Comparison of ENCODE assay signal across 17 mouse cellular contexts in the genomic region with DNA sequence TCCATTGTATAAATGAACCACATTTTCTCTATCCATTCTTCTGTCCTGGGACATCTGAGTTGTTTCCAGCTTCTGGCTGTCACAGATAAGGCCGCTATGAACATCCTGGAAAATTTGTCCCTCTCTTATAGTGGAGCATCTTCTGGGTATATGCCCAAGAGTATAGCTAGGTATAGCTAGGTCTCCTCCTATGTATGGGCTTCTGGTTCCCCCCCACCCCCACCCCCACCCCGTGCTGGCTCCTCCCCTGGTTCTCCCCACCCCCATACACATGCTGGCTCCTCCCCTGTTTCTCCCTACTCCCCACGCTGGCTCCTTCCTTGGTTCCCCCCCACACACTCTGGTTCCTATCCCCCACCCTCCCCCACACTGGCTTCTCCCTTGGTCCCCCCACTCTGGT.
"Had no signal": no experiment of that assay in that cellular context is flagged by ENCODE, and none has a peak within 500 bp of the region (broad histone marks: within the 10 kb centered on the region; RNA-seq: fewer than 3 reads in every experiment).

No protein-coding gene starts in this region.

- H3K27me3 ChIP-seq: lung, embryonic 15.5 days; megakaryocyte, embryonic 14.5 days; midbrain, embryonic 13.5 days; midbrain, embryonic 15.5 days; neural tube, embryonic 12.5 days; stomach, embryonic 15.5 days had no signal

- H3K9ac ChIP-seq: liver, postnatal 0 days; lung, embryonic 15.5 days; midbrain, embryonic 13.5 days; midbrain, embryonic 15.5 days; neural tube, embryonic 12.5 days; stomach, embryonic 15.5 days had no signal

- ATAC-seq: liver, postnatal 0 days; lung, postnatal 0 days; midbrain, embryonic 13.5 days; midbrain, embryonic 15.5 days had no signal

- H3K4me1 ChIP-seq: midbrain, embryonic 13.5 days; midbrain, embryonic 15.5 days; neural tube, embryonic 12.5 days; stomach, embryonic 15.5 days had no signal

- H3K36me3 ChIP-seq: lung, embryonic 15.5 days; midbrain, embryonic 13.5 days; midbrain, embryonic 15.5 days; neural tube, embryonic 12.5 days; stomach, embryonic 15.5 days had no signal

- H3K4me2 ChIP-seq: lung, embryonic 15.5 days; midbrain, embryonic 13.5 days; midbrain, embryonic 15.5 days; neural tube, embryonic 12.5 days; stomach, embryonic 15.5 days had no signal

- H3K27ac ChIP-seq: lung, embryonic 15.5 days; macrophage; midbrain, embryonic 13.5 days; midbrain, embryonic 15.5 days; neural tube, embryonic 12.5 days; stomach, embryonic 15.5 days; stomach, postnatal 0 days had no signal

- H3K4me3 ChIP-seq: lung, embryonic 15.5 days; megakaryocyte, embryonic 14.5 days; midbrain, embryonic 13.5 days; midbrain, embryonic 15.5 days; neural tube, embryonic 12.5 days; stomach, embryonic 15.5 days had no signal

- H3K9me3 ChIP-seq: lung, embryonic 15.5 days; midbrain, embryonic 13.5 days; midbrain, embryonic 15.5 days; neural tube, embryonic 12.5 days; stomach, embryonic 15.5 days had no signal

- DNase-seq: liver, postnatal 0 days; lung, adult 2 months; lung, postnatal 14 days; lung, postnatal 36 days; right cerebral cortex, postnatal 14 days; thymus, adult 2 months; thymus, postnatal 25 days; thymus, postnatal 4 days had no signal
